Mouse (Mus musculus): ENCODE measurements around the gene Pcsk4.

- TF ChIP-seq JUN (IDR thresholded peaks at IDR 0.05; ENCODE audit: insufficient read depth, low read depth, low read length) (no peak), JUND (conservative IDR thresholded peaks at IDR 0.05; ENCODE audit: low read depth, low read length) (no peak), E2F4 (IDR thresholded peaks at IDR 0.05; ENCODE audit: insufficient replicate concordance, low read depth, low read length) (no peak), POLR2A (IDR thresholded peaks at IDR 0.05; ENCODE audit: low read depth, low read length) (no peak), MAFK (IDR thresholded peaks at IDR 0.05; ENCODE audit: insufficient replicate concordance, low read length) (no peak), HCFC1 (IDR thresholded peaks at IDR 0.05; ENCODE audit: low read depth, low read length) (no peak), NRF1 (IDR thresholded peaks at IDR 0.05; ENCODE audit: low read depth, low read length) (no peak), MAX (IDR thresholded peaks at IDR 0.05; ENCODE audit: low read length) (no peak), CTCF (conservative IDR thresholded peaks at IDR 0.05 in 1 of 2, IDR thresholded peaks at IDR 0.05 in 1 of 2; ENCODE audit: low read depth in 2 of 2, low read length in 2 of 2) (no peak), TBP (conservative IDR thresholded peaks at IDR 0.05; ENCODE audit: low read depth, low read length) (no peak), GABPA (IDR thresholded peaks at IDR 0.05; ENCODE audit: insufficient replicate concordance, low read depth, low read length) (no peak), TCF12 (IDR thresholded peaks at IDR 0.05; ENCODE audit: low read depth, low read length) (no peak), ZNF384 (IDR thresholded peaks at IDR 0.05; ENCODE audit: low read depth, low read length) (no peak), EP300 (IDR thresholded peaks at IDR 0.05; ENCODE audit: low read length) (no peak)
Measured at GRCm38 (mm10) chr10:80304458-80304857, 24.8 kb downstream of the Pcsk4 start.
